Mouse (Mus musculus): ENCODE results near the gene Nectin3. TPM values are rescaled to one million over a fixed set of nuclear protein-coding genes. Genes with fewer than 3 reads are reported as not detected.
A peak's percentile ranks its signal among the peaks of the same experiment; 100 is the strongest.

The Nectin3 gene
- total RNA-seq (2021), result 10 to 100 TPM; 57.2 to 60.7 TPM

DNA sequence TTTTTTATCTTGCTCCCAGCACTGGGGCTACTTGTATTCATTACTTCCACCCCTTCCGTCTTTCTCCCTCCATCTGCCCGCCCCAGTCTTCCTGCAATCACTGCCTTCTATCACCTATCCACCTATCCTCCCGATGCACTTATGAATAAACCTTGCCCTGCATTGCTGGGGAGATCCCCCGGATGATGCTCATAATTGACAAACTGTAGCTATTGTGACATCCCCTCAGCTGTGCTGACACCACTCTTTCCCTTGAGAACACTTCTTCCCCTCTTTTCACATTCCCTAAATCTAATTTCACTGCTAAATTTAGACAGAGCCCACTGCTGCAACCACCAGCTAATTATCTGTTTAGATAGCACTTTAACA, at the start of gene Nectin3:
Nectin3 (minus strand) TSS at position 105 of the 369 bp plus-strand sequence.
- intact Hi-C loops (cut with DNase I), result loop anchor here (5.0 kb wide), 2 partner anchors 459 to 1384 kb away; no protein-coding TSS in a partner anchor
- no peak for DNase-seq (ENCODE audit: low spot score in 2 of 2)

DNA sequence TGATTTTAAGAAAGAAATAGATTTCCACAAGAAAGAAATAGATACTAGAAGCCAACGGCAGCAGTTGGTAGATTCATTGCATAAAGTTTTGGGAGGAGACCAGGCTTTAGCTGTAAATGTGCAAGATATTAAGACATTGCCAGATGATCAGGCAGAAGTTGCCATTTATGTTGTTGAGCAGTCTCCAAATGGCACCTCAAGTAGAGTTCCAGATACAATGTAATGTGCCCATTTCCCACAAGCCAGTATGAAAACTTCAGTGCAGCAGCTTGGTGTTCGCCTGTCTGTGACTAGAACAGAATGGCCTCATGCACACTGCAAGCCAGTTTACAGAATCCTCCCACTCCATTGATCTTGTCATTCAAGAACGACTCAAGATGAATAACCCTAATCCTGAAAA, 39.8 kb upstream of the Nectin3 start:
- DNase-seq (ENCODE audit: low spot score in 2 of 2), result no peak
- intact Hi-C loops (cut with DNase I), result no loop called here

DNA sequence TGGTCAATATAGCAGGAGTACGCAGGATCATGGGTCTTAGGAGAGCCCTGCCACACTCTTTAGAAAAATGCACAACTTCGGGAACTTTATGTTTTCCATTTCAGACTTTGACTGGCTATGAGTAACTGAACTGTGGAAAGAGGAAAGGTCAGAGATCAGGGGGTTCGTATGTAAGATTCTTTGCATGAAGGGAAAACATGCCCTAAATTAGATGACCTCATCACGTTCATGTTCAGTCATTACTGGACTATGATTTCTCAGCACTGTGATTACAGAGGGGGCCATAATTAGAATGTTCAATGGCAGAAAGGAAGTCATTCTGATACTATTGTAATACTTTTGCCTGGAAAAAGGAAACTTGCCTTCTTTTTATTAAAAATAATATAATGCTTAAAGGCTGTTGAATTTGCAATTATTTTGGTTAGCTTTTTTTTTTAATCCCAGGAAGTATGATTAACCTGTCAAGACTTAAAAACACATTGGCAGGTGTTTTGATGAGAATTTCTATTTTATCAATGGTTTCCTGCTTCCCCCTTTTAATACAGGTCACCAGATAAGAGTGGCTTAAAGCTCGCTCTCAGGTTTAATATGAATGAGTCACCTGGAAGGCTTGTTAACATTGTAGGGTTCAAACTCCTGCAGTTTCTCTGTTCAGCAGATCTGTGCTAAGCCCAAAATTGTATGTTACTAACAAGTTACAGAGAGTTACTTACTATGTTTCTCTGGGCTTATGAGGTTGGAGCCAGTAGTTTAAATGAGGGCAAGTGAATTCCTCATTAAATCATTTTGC, 34.3 kb upstream of the Nectin3 start:
- DNase-seq (ENCODE audit: low spot score in 2 of 2), result no peak
- intact Hi-C loops (cut with DNase I), result no loop called here

DNA sequence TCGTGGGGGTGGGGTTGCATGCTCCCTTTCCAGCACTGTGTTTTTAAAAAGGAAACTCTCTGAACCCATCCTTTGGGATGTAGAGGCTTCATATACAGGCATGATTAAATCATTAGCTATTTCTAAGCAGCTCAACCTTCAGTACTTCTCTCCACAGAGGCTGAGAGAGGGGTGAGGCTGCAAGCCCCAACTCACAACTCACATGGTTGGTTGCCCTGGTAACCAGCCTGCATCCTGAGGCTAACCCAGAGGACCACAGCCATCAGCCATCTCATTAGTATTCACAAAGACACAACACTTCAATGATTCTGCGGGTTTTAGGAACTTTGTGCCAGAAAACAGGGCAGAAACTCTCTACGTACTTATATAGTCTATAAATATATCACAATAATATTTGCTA, 32.7 kb upstream of the Nectin3 start:
- no peak for DNase-seq (ENCODE audit: low spot score in 2 of 2)
- intact Hi-C loops (cut with DNase I), result no loop called here

GRCm38 (mm10) chr16:46520885-46521417, 22.6 kb upstream of the Nectin3 start:
- no peak for DNase-seq (ENCODE audit: low spot score in 2 of 2)
- intact Hi-C loops (cut with DNase I), result no loop called here

DNA sequence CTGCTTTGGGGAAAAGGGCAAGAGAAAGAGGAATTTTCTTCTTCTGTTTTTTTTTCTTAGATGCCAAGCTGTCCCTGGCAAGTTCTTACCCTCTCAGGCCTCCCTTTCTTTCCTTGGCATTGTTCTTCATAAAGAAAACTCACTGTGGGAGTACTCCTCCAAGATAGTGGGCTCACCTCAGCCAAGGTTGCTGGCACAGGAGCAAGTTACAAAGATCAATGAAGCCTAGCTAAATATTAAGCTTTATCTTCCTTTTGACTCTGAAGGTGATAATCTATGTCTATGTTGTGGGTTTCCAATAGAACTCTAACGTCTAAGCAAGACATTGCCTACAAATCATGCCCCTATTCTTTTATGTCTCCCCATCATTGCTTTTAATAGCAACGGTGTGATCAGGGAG, 21.3 kb upstream of the Nectin3 start:
- no peak for DNase-seq (ENCODE audit: low spot score in 2 of 2)
- intact Hi-C loops (cut with DNase I), result no loop called here

DNA sequence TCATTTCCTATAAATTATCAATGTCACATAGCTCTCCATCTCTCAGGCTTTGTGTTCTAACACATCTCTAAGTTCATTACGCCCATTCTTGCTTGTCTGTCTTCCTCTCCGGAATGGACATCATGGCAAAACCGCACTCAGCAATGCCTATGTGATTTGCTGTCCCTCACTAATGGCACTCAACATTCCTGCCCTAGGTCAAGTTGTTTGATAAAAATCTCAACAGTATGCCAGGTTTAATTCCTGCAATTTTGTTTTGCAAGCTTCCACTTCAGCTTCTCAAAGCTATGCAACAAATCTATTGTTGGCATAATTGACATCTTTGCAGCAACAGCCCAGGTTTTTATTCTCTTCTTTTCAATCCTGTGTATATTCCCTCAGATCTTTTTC, 9.6 kb upstream of the Nectin3 start:
- no peak for DNase-seq (ENCODE audit: low spot score in 2 of 2)
- intact Hi-C loops (cut with DNase I), result no loop called here

- intact Hi-C loops (cut with DNase I), result no loop called here
- DNase-seq (ENCODE audit: low spot score in 2 of 2), result no peak
Observed at GRCm38 (mm10) chr16:46507260-46507943, 9.1 kb upstream of the Nectin3 start.

DNA sequence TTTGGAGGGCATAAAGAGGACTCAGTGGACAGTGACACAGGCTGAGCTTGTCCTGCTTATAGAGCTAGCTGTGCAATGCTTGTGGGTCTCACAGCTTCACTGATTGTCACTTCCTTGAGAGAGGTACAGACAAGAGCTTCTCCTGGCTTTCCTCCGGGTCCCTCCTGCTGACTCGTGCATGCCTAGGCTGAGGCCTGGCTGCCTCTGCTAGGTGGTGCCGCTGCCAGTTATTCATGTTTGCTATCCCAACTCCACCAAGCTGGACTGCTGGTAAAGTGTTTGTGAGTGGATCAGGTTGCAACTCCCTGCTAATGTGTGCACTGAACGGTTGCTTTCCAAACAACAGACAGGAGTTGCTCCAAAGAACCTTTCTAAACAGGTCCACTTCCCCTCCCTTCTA, 5.7 kb upstream of the Nectin3 start:
- no peak for DNase-seq (ENCODE audit: low spot score in 2 of 2)
- intact Hi-C loops (cut with DNase I), result no loop called here

GRCm38 (mm10) chr16:46502311-46502710, 4.0 kb upstream of the Nectin3 start:
- DNase-seq (ENCODE audit: low spot score in 2 of 2), result no peak
- intact Hi-C loops (cut with DNase I), result no loop called here

GRCm38 (mm10) chr16:46500759-46501158, 2.4 kb upstream of the Nectin3 start:
- DNase-seq (ENCODE audit: low spot score in 2 of 2), result no peak
- intact Hi-C loops (cut with DNase I), result no loop called here

DNA sequence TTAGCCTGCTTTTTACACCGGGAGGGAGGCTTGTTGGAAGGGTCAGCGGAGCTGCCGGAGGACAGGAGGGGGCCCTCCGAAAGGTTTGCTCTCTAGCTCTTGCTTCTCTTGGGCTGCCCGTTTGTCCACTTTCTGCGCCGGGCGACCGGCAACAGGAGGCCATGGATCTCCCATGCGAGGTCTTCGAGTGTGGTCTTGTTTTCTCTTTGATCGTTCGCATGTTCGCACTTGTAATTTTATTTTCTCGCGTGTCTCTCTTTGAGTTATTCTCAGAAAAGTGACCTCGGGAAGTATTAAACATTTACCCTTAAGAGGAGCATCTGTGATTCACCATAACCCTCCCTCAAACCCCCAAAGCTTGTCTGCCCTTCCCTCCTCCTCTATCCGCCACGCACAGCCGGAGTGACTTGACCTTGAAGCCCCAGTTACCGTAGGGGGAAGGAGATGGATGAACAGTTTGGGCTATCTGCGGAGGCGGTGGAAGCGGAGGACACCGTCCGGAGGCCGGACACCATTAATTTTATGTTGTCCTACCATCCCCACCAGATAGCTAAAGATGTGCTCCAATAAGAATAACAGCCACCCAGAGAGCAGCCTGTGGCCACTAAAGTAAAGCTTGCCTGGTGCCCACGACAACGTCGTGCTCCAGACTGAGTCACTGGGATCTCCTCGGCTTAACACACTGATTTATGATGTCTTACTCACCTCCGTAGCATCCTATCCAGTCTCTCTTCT, 472 bp downstream of the Nectin3 start:
- intact Hi-C loops (cut with DNase I), result loop anchor here (2.0 to 5.0 kb wide), 3 partner anchors 83 to 1384 kb away; no protein-coding TSS in a partner anchor
- DNase-seq (ENCODE audit: low spot score in 2 of 2), result peak; percentile 43 to 59

GRCm38 (mm10) chr16:46496889-46497685, 1.2 kb downstream of the Nectin3 start:
- intact Hi-C loops (cut with DNase I), result loop anchor here (2.0 to 5.0 kb wide), 3 partner anchors 84 to 1385 kb away; no protein-coding TSS in a partner anchor
- peak; percentile 92 to 94 for DNase-seq (ENCODE audit: low spot score in 2 of 2)

- peak; percentile 28 to 34 for DNase-seq (ENCODE audit: low spot score in 2 of 2)
- intact Hi-C loops (cut with DNase I), result loop anchor here (2.0 to 5.0 kb wide), 3 partner anchors 85 to 1386 kb away; no protein-coding TSS in a partner anchor
Observed at GRCm38 (mm10) chr16:46496031-46496868, 2.1 kb downstream of the Nectin3 start.

GRCm38 (mm10) chr16:46495201-46495600, 3.1 kb downstream of the Nectin3 start:
- DNase-seq (ENCODE audit: low spot score in 2 of 2), result no peak
- intact Hi-C loops (cut with DNase I), result loop anchor here (5.0 kb wide), 2 partner anchors 462 to 1387 kb away; no protein-coding TSS in a partner anchor

GRCm38 (mm10) chr16:46487436-46488097, 10.8 kb downstream of the Nectin3 start:
- DNase-seq (ENCODE audit: low spot score in 2 of 2), result peak in 1 of 2 experiments; percentile 38
- intact Hi-C loops (cut with DNase I), result no loop called here

- intact Hi-C loops (cut with DNase I), result no loop called here
Observed at GRCm38 (mm10) chr16:46477336-46477735, 21.0 kb downstream of the Nectin3 start.

GRCm38 (mm10) chr16:46451421-46451820, 46.9 kb downstream of the Nectin3 start:
- no peak for DNase-seq (ENCODE audit: low spot score in 2 of 2)
- intact Hi-C loops (cut with DNase I), result no loop called here

More at GRCm38 (mm10) chr16:46477336-46477735, 21.0 kb downstream of the Nectin3 start:
- no peak for DNase-seq (ENCODE audit: low spot score in 2 of 2)
